Mouse (Mus musculus): Measurements from ENCODE around the gene Ift172.

DNA sequence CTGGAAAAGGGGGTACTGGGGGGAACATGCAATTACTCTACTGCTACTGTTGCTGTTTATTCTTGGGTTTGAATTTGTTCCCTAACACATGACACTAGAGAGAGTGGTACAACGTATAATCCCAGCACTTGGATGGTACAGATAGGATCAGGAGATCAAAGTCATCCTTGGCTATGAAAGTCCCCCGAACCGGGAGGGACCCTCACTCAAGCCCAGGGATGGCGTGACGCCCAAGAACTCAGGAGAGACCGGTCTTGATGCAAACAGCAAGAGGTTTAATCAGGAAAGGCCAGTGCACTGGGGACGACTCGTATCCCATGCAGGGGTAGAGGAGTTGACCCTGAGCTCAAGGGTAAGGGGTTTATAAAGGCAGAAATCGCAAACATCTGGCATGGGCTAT, 68.2 kb downstream of the Ift172 start:
- TF ChIP-seq CTCF (IDR thresholded peaks at IDR 0.05; ENCODE audit: control insufficient read depth, insufficient read depth, insufficient replicate concordance, low read depth, low read length), result no peak
- TF ChIP-seq POLR2A (IDR thresholded peaks at IDR 0.05; ENCODE audit: control insufficient read depth, low read depth, low read length), result no peak
